Mouse (Mus musculus) intestine, embryonic 14.5 days (tissue): ENCODE data around the gene Dtwd1. TPM values are rescaled to one million over a fixed set of nuclear protein-coding genes. Genes with fewer than 3 reads are reported as not detected.
"Not testable (repeated sequence)": the region's sequence is repeated elsewhere in the genome, so short reads cannot be mapped to it uniquely, and the experiment has no call there.

Source experiments
- ATAC-seq: fragments of 200-750 bp; cut with Nextera tagmentation; replicated peaks from 2 replicates; pipeline ENCODE4 v1.8.0; 2017; ENCODE audit warnings: low read depth, moderate number of reproducible peaks, moderate TSS enrichment, moderate library complexity; ENCODE audit not compliant: low FRiP score, low TSS enrichment
- DNase-seq: peaks from one replicate; pipeline ENCODE4 v3.0.0-alpha.2; 2018; ENCODE audit warnings: low spot score
- H3K27ac ChIP-seq: fragments of 300-500 bp; sonication (generic); 2 replicates; pipeline ENCODE4 v1.5.1; 2014; ENCODE audit warnings: low read depth, mild to moderate bottlenecking, control low read depth
- H3K27me3 ChIP-seq: fragments of 300-500 bp; sonication (generic); replicated peaks from 2 replicates; pipeline ENCODE4 v1.6.1; 2014; ENCODE audit warnings: low read length, control low read depth; ENCODE audit not compliant: control insufficient read depth, insufficient read depth
- H3K36me3 ChIP-seq: fragments of 300-500 bp; sonication (generic); 2 replicates; pipeline ENCODE4 v1.6.1; 2014; ENCODE audit warnings: low read length, control low read depth; ENCODE audit not compliant: control insufficient read depth, insufficient read depth
- H3K4me1 ChIP-seq: fragments of 300-500 bp; sonication (generic); replicated peaks from 2 replicates; pipeline ENCODE4 v1.6.1; 2014; ENCODE audit warnings: low read length, control low read depth, mixed read lengths; ENCODE audit not compliant: control insufficient read depth, insufficient read depth
- H3K4me2 ChIP-seq: fragments of 300-500 bp; sonication (generic); 2 replicates; pipeline ENCODE4 v1.6.1; 2014; ENCODE audit warnings: low read length
- H3K4me3 ChIP-seq: fragments of 300-500 bp; sonication (generic); 2 replicates; pipeline ENCODE4 v1.5.1; 2014; ENCODE audit warnings: low read depth, low read length, control low read depth, mixed read lengths
- H3K9ac ChIP-seq: fragments of 300-500 bp; sonication (generic); 2 replicates; pipeline ENCODE4 v1.6.1; 2014; ENCODE audit warnings: mild to moderate bottlenecking, low read length
- H3K9me3 ChIP-seq: fragments of 300-500 bp; sonication (generic); 2 replicates; pipeline ENCODE4 v1.6.1; 2016; ENCODE audit warnings: low read length, control low read depth; ENCODE audit not compliant: control insufficient read depth
- WGBS: fragments of 180-500 bp; shearing (Covaris S2); extraction: QIAGEN DNeasy Blood & Tissue Kit; methylation state at CpG from one replicate; pipeline ENCODE4 v1.1.7; 2014; 5-methylcytosine and 5-hydroxymethylcytosine counted together
- polyA plus RNA-seq: library from polyadenylated mRNA; unstranded; fragments of >200 nt; fragmentation: Nextera tagmentation; extraction: Ambion mirVana; gene quantifications from 2 replicates; pipeline ENCODE4 v1.2.1, GENCODE M21; 2014

Gene Dtwd1
- polyA plus RNA-seq, 1 experiment from 2014 or later = 29.2 TPM

DNA sequence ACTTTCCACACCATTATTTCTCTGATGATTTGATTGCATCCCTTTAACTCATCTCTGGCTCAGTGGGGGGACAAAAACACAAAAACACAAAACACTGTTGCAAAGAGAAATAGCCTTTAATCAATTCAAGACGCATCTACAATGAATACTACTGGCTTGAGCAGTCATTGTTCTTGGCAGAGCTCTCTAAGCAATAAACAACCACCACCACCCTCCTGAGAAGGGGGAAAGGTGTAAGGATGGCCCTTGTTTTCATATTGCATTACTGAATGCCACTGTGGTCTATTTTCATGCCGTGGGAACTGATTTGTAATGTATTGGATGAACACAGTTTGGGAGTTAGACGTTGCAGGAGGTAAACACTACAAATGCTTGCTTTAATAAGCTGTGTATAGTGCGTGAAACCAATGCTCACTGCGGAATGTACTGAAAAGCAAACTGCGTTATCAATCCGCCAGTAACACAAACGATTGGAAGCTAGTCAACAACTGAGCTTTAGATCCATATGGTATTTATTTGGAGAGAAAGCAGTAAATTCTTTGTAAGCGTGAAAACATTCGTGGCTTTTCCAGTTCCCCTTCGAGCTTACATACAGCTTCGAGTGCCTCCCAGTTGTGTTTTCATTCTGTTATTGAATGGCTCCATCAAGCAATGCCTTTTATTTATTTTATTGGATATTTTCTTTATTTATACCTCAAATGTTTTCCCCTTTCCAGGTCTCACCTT, 43.9 kb downstream of the Dtwd1 start:
- DNase-seq (no peak), ATAC-seq (no peak)
- H3K4me1 ChIP-seq = no peaks in the 10 kb centered on the region
- no peak overlapping the region for H3K4me2 ChIP-seq
- H3K9ac ChIP-seq = no peak overlapping the region
- no peaks in the 10 kb centered on the region for H3K27me3 ChIP-seq
- no peak overlapping the region for H3K27ac ChIP-seq
- H3K4me3 ChIP-seq = no peak overlapping the region
- 80% methylated on average over 12 of the region's 12 CpGs for WGBS
- no peaks in the 10 kb centered on the region for H3K36me3 ChIP-seq
- no peaks in the 10 kb centered on the region for H3K9me3 ChIP-seq

DNA sequence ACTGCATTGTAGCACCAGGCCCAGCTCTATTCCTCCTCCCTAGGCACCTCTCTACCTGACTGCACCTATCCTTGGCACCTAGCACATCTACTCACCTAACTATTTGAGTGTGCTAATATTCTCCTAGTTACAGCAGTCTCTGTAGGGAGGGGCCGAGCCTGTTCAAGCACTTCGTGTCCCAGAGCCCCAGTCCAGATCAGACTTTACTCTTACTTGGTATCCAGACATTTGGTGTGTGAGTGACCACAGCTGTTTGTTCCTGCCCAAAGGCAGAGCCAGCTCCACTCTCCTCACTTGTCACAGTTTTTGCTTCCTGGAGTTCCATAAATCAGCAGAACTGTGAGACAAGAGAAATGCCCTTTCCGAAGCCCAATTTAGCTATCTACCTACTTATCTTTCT, 47.0 kb downstream of the Dtwd1 start:
- Histone ChIP-seq H3K4me2 (no peak overlapping the region), H3K36me3 (no peaks in the 10 kb centered on the region), H3K27me3 (no peaks in the 10 kb centered on the region), H3K4me1 (no peaks in the 10 kb centered on the region), H3K4me3 (no peak overlapping the region), H3K9ac (no peak overlapping the region), H3K9me3 (no peaks in the 10 kb centered on the region), H3K27ac (no peak overlapping the region)
- no peak for DNase-seq
- ATAC-seq = no peak
- 67% methylated on average over 3 of the region's 3 CpGs for WGBS

DNA sequence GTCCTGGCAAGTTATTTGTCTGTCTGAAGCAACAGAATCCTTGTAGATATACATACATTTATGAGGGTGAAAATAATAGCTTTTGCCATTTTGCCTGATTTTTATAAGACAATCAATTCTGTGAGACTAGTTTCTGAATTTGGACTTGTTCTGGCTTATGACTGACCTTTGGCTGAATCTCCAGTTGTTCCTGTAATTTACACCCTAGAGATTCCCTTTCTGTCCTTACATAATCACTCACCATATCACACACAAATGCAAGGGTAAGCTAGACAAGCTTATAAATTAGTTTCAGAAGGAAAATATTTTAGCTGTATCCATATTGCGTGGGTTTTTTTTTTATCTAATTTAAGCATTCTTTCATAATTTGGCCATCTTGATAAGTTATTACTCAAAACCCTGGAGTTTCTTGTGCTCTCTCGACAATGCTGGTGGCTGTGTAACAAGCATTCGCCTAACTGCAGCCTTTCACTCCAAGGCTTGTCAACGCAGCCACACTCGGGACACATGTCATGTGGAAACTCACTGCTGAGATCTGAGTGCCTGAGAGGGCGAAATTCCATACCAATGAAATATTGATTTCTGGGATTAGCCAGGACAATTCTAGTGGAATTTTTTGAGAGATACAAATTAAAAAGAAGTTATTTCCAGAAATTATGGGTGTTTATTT, 59.2 kb downstream of the Dtwd1 start:
- H3K27ac ChIP-seq = no peak overlapping the region
- H3K9ac ChIP-seq = no peak overlapping the region
- WGBS = 86% methylated on average over 6 of the region's 6 CpGs
- H3K9me3 ChIP-seq = no peaks in the 10 kb centered on the region
- no peak overlapping the region for H3K4me2 ChIP-seq
- DNase-seq (no peak), ATAC-seq (no peak)
- H3K27me3 ChIP-seq = no peaks in the 10 kb centered on the region
- no peak overlapping the region for H3K4me3 ChIP-seq
- no peaks in the 10 kb centered on the region for H3K4me1 ChIP-seq
- no peaks in the 10 kb centered on the region for H3K36me3 ChIP-seq

DNA sequence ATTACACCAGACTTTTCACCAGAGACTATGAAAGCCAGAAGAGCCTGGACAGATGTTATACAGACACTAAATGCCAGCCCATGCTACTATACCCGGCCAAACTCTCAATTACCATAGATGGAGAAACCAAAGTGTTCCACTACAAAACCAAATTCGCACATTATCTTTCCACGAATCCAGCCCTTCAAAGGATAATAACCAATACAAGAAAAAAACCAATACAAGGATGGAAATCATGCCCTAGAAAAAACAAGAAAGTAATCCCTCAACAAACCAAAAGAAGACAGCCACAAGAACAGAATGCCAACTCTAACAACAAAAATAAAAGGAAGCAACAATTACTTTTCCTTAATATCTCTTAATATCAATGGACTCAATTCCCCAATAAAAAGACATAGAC, 62.9 kb downstream of the Dtwd1 start, which contains the start of gene Gm17555:
TSS of gene Gm17555 (plus strand) at position 301 of the 400 bp plus-strand sequence.
- H3K9ac ChIP-seq, ATAC-seq: not testable (repeated sequence)

More for the DNA sequence above, 62.9 kb downstream of the Dtwd1 start, which contains the start of gene Gm17555:
- not testable (repeated sequence) for H3K4me3 ChIP-seq, H3K4me1 ChIP-seq, H3K36me3 ChIP-seq, H3K4me2 ChIP-seq, H3K27me3 ChIP-seq, DNase-seq, H3K9me3 ChIP-seq, H3K27ac ChIP-seq
- whole genome bisulfite sequencing = 82% methylated on average over 3 of the region's 3 CpGs

Other genes starting within 250 kb of the Dtwd1 start
- 0.17 and 0.22 TPM in 2 replicates for gene Fgf7, start 117.5 kb upstream of the Dtwd1 start, polyA plus RNA-seq
- gene Fam227b, start 137 bp upstream of the Dtwd1 start, polyA plus RNA-seq = not detected in 2 replicates
- not detected in 2 replicates for gene Gm17555, start 63.0 kb downstream of the Dtwd1 start, polyA plus RNA-seq